Mouse (Mus musculus) hindbrain, embryonic 13.5 days (tissue): Measurements from ENCODE around the gene Tnfrsf12a. TPM values are rescaled to one million over a fixed set of nuclear protein-coding genes. Genes with fewer than 3 reads are reported as not detected.

Source experiments
- ATAC-seq: fragments of 200-750 bp; cut with Nextera tagmentation; 2 replicates; pipeline ENCODE4 v1.8.0; 2017; ENCODE audit warnings: moderate TSS enrichment; ENCODE audit not compliant: low FRiP score
- H3K27ac ChIP-seq: fragments of 300-500 bp; sonication (generic); 2 replicates; pipeline ENCODE4 v1.5.1; 2015; ENCODE audit warnings: inconsistent platforms, mild to moderate bottlenecking, moderate library complexity
- H3K27me3 ChIP-seq: fragments of 300-500 bp; sonication (generic); 2 replicates; pipeline ENCODE4 v1.6.1; 2015; ENCODE audit warnings: mild to moderate bottlenecking, inconsistent platforms
- H3K36me3 ChIP-seq: fragments of 300-500 bp; sonication (generic); 2 replicates; pipeline ENCODE4 v1.6.1; 2015; ENCODE audit warnings: mild to moderate bottlenecking, inconsistent platforms
- H3K4me1 ChIP-seq: fragments of 300-500 bp; sonication (generic); replicated peaks from 2 replicates; pipeline ENCODE4 v1.6.1; 2015; ENCODE audit warnings: inconsistent platforms
- H3K4me2 ChIP-seq: fragments of 300-500 bp; sonication (generic); 2 replicates; pipeline ENCODE4 v1.6.1; 2015; ENCODE audit warnings: inconsistent platforms, mild to moderate bottlenecking, moderate library complexity
- H3K4me3 ChIP-seq: fragments of 300-500 bp; sonication (generic); 2 replicates; pipeline ENCODE4 v1.5.1; 2015; ENCODE audit warnings: mild to moderate bottlenecking, inconsistent platforms
- H3K9ac ChIP-seq: fragments of 300-500 bp; sonication (generic); 2 replicates; pipeline ENCODE4 v1.6.1; 2015; ENCODE audit warnings: mild to moderate bottlenecking, inconsistent platforms
- H3K9me3 ChIP-seq: fragments of 300-500 bp; sonication (generic); 2 replicates; pipeline ENCODE4 v1.6.1; 2016; ENCODE audit warnings: inconsistent platforms
- whole genome bisulfite sequencing: fragments of 180-500 bp; shearing (Covaris S2); methylation state at CpG from one replicate; pipeline ENCODE4 v1.1.7; 2015; 5-methylcytosine and 5-hydroxymethylcytosine counted together
- polyA plus RNA-seq: library from polyadenylated mRNA; unstranded; fragments of >200 nt; fragmentation: Nextera tagmentation; extraction: Ambion mirVana; gene quantifications from 2 replicates; pipeline ENCODE4 v1.2.1, GENCODE M21; 2015

The Tnfrsf12a gene
- polyA plus RNA-seq, 1 experiment from 2014 or later: 2.7 TPM

DNA sequence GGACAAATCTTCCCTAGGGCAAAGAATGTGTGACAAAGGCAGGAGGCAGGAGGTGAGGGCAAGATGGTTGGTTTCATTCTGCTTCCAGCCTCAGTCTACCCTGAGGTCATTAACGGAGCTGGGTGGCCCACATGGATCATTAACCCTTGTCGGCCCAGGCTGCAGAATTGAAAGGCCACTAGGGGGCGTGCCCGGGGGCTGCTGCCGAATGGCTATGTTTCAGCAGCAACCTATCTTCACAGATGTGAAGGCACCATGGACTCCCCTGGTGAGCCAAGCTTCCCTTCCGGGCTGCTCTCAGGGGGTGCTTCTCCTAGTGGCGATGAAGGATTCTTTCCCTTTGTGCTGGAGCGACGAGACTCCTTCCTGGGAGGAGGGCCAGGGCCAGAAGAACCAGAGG lies 15.7 kb downstream of the Tnfrsf12a start:
- Histone ChIP-seq H3K36me3 (peaks cover 7% of the 10 kb centered on the region), H3K27ac (no peak overlapping the region), H3K9me3 (no peaks in the 10 kb centered on the region), H3K4me3 (no peak overlapping the region), H3K27me3 (peaks cover 61% of the 10 kb centered on the region), H3K9ac (no peak overlapping the region), H3K4me1 (peaks cover 8% of the 10 kb centered on the region; the same call in 1 of the 2 replicates), H3K4me2 (no peak overlapping the region)
- no peak for ATAC-seq
- WGBS: 3% methylated on average over 9 of the region's 9 CpGs

DNA sequence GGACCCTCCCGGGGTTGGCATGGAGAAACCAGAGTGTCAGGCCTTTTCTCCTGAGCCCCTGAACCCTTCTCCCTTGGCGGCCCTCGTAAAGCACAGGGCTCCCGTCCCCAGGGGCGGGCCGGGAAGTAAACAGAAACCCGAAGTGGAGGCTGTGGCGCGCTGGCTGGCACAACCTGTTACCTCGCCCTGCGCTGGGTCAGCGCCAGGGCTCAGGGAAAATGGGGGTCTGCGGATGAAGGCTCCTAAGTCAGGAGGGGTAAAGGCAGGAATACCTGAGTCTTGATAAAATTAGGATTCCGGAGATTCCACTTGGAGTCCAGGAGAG lies 16.4 kb downstream of the Tnfrsf12a start:
- H3K9me3 ChIP-seq: no peaks in the 10 kb centered on the region
- H3K27ac ChIP-seq: no peak overlapping the region
- H3K36me3 ChIP-seq: peaks cover under 1% of the 10 kb centered on the region; the same call in 1 of the 2 replicates
- no peak overlapping the region for H3K9ac ChIP-seq
- H3K27me3 ChIP-seq: peaks cover 61% of the 10 kb centered on the region
- no peak for ATAC-seq
- no peak overlapping the region for H3K4me2 ChIP-seq
- H3K4me3 ChIP-seq: 0 out of 2 replicates have a peak overlapping the region, but pooled peaks have one; percentile 5
- WGBS: 6% methylated on average over 14 of the region's 14 CpGs
- H3K4me1 ChIP-seq: peaks cover 8% of the 10 kb centered on the region; the same call in 1 of the 2 replicates

DNA sequence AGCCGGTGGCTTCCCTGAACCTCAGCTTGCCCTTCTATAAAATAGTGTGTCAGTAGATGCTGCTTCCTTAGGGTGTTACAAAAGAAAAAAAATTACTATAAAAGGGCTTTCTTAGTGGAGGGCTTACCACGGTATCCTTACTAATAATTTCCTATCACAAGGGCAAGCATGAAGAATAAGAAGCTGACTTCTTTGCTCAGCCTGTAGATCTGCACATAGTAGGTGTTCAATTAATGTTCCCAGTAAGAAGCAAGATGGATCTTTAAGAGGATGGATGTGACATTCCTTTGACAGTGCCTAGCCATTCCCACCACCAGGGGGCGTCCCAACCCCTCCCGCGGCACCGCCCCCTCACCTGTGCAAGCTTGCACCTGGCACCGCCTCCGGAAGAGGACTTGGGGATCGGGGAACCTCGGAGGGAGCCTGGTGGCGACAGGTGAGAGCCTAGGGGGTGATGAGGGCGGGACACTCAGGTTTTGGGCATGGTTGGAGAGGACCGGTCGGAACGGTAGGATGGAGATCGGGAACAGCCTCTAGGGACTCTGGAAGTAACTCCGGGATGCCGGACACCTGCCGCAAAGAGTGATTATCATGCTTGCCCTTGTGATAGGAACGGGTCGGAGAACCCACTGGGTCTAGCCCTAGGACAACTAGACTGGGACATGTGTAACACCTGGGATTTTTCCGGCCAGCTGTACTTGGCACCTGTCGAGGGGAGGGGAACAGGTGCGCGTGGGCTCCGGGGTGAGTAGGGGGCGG lies 17.0 kb downstream of the Tnfrsf12a start, which contains the start of gene Bicdl2:
TSS of gene Bicdl2 (plus strand) at position 390 of the 759 bp plus-strand sequence.
- Histone ChIP-seq H3K27me3 (peaks cover 61% of the 10 kb centered on the region), H3K9me3 (no peaks in the 10 kb centered on the region), H3K4me1 (peaks cover 8% of the 10 kb centered on the region; the same call in 1 of the 2 replicates), H3K27ac (no peak within 1 kb of the TSS), H3K36me3 (no peaks in the 10 kb centered on the region), H3K4me2 (no peak within 1 kb of the TSS), H3K4me3 (0 out of 2 replicates have a peak within 1 kb of the TSS, but pooled peaks have one; percentile 5), H3K9ac (no peak within 1 kb of the TSS)
- no peak for ATAC-seq
- 6% methylated on average over 27 of the region's 27 CpGs for WGBS

DNA sequence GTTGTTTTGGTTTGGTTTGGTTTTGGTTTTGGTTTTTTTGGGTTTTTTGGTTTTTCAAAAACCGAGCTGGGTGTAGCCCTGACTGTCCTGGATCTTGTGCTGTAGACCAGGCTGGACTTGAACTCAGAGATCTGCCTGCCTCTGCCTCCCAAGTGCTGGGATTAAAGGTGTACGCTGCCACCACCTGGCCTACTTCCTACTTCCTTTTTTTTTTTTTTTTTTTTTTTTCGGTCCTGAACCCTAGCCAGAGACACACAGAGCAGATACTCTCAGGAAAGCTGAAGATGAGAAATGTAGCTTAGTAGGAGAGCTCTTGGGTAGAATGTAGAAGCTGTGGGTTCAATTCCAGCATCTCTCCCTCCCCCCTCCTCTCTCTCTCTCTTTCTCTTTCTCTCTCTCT lies 18.8 kb downstream of the Tnfrsf12a start:
- 84% methylated on average over 3 of the region's 3 CpGs for WGBS
- H3K27me3 ChIP-seq: peaks cover 62% of the 10 kb centered on the region
- no peak overlapping the region for H3K4me3 ChIP-seq
- ATAC-seq: no peak
- H3K9me3 ChIP-seq: no peaks in the 10 kb centered on the region
- no peak overlapping the region for H3K4me2 ChIP-seq
- peaks cover 8% of the 10 kb centered on the region; the same call in 1 of the 2 replicates for H3K4me1 ChIP-seq
- H3K9ac ChIP-seq: no peak overlapping the region
- no peak overlapping the region for H3K27ac ChIP-seq
- H3K36me3 ChIP-seq: no peaks in the 10 kb centered on the region

DNA sequence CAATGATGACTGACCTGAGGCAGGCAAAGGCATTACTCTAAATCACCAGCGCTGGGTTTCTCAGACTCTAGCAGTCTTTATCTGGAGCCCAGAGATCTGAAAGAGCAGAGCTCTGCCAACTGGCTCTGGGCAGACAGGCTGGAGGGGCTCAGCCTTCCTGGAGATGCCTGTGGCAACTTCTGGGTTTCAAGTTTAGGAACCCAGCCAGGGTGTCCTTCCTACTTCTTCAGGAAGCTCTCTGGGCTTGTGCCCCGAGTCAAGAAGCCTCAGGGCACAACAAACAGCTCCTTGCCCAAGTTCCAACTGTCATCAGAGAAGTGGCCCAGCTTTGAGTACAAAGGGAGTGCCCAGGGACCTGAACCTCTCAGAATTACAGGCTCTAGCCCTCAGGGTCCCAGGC lies 22.9 kb downstream of the Tnfrsf12a start:
- Histone ChIP-seq H3K9me3 (no peaks in the 10 kb centered on the region), H3K4me3 (no peak overlapping the region), H3K27me3 (peaks cover 22% of the 10 kb centered on the region), H3K4me2 (no peak overlapping the region), H3K9ac (no peak overlapping the region), H3K36me3 (no peaks in the 10 kb centered on the region), H3K27ac (no peak overlapping the region), H3K4me1 (no peaks in the 10 kb centered on the region)
- ATAC-seq: no peak
- WGBS: 72% methylated on average over 2 of the region's 2 CpGs

DNA sequence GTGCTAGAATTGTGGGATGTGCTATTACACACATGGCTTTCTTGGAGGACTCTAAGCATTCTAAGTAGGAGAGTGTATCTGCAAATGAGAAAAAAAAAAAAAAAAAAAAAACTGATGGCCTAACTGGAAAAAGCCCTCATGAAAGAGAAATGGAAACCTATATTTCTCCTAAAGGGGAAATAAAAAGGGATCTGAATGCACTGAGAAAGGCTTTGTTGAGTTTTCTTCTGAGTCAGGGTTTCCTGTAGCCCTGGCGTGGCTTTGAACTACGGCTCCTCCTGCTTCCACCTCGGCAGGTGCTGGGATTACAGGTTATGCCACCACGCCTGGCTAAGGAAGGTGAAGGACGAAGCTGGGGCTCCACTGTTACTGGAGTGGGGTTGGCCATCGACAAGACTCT lies 23.3 kb downstream of the Tnfrsf12a start:
- Histone ChIP-seq H3K27me3 (peaks cover 18% of the 10 kb centered on the region), H3K4me2 (no peak overlapping the region), H3K9me3 (no peaks in the 10 kb centered on the region), H3K27ac (no peak overlapping the region), H3K36me3 (no peaks in the 10 kb centered on the region), H3K9ac (no peak overlapping the region), H3K4me3 (no peak overlapping the region), H3K4me1 (no peaks in the 10 kb centered on the region)
- ATAC-seq: no peak
- 69% methylated on average over 6 of the region's 6 CpGs for WGBS

DNA sequence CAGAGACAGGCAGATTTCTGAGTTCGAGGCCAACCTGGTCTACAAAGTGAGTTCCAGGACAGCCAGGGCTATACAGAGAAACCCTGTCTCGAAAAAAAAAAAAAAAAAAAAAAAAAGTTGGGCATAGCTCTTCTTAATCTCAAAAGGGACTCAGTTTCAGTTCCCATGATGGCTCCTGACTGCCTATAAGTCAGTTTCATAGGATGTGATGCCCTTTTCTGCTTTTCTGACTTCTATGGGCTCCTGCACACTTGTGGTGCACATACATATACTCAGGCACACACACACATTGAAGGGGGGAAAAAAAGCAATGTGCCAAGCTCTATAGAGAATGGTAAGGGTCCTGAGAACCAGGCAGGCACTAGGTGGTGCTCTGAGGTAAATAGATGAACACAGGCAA lies 23.9 kb downstream of the Tnfrsf12a start:
- no peaks in the 10 kb centered on the region for H3K36me3 ChIP-seq
- no peaks in the 10 kb centered on the region for H3K9me3 ChIP-seq
- peaks cover 15% of the 10 kb centered on the region; the same call in 1 of the 2 replicates for H3K27me3 ChIP-seq
- H3K4me3 ChIP-seq: no peak overlapping the region
- ATAC-seq: no peak
- no peak overlapping the region for H3K27ac ChIP-seq
- H3K9ac ChIP-seq: no peak overlapping the region
- WGBS: 85% methylated on average over 2 of the region's 2 CpGs
- H3K4me2 ChIP-seq: no peak overlapping the region
- no peaks in the 10 kb centered on the region for H3K4me1 ChIP-seq

DNA sequence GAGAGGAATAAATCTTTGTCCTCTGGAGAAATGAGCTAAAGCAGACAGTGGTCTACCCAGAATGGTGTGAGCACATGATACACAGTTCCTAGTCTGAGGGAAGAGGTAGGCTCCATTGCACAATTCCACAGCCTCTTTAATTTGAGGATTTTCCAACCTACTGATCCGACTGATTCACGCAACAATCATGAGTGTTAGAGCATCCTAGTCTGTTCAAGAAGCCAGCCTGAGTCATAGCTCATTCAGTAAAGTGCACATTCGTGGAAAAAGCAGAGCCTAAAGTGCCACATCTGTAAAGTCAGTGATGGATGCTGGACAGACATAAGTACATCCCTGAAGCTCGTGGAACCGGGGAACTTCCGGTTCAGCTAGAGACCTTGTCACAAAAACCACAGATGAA lies 25.9 kb downstream of the Tnfrsf12a start:
- H3K4me2 ChIP-seq: no peak overlapping the region
- no peaks in the 10 kb centered on the region for H3K9me3 ChIP-seq
- no peak for ATAC-seq
- no peaks in the 10 kb centered on the region for H3K36me3 ChIP-seq
- H3K9ac ChIP-seq: no peak overlapping the region
- WGBS: 89% methylated on average over 6 of the region's 6 CpGs
- H3K27me3 ChIP-seq: peaks cover 18% of the 10 kb centered on the region
- H3K4me3 ChIP-seq: no peak overlapping the region
- no peaks in the 10 kb centered on the region for H3K4me1 ChIP-seq
- H3K27ac ChIP-seq: no peak overlapping the region

DNA sequence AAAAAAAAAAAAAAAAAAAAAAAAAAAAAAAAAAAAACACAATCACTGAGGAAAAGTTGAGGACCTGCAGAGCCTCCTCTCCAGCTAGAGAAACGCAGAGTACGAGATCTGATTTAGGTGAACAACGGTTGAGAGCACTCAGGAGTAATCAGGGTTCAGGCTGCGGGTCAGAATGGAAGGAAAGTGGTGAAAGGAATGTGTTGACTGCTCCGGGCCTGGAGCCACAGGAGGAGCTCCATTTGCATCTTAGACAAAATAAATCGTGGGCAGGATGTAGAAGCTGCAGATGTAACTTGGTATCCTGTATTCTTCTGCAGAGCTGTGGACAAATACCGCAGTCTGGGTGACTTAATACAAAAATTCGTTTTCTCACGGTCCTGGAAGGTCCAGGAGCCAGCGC lies 31.4 kb downstream of the Tnfrsf12a start:
- 31% methylated on average over 10 of the region's 10 CpGs for WGBS
- Histone ChIP-seq H3K27ac (no peak overlapping the region), H3K27me3 (peaks cover 56% of the 10 kb centered on the region), H3K36me3 (no peaks in the 10 kb centered on the region), H3K9ac (no peak overlapping the region), H3K4me1 (peaks cover 11% of the 10 kb centered on the region), H3K4me3 (no peak overlapping the region), H3K9me3 (no peaks in the 10 kb centered on the region), H3K4me2 (no peak overlapping the region)
- no peak for ATAC-seq

DNA sequence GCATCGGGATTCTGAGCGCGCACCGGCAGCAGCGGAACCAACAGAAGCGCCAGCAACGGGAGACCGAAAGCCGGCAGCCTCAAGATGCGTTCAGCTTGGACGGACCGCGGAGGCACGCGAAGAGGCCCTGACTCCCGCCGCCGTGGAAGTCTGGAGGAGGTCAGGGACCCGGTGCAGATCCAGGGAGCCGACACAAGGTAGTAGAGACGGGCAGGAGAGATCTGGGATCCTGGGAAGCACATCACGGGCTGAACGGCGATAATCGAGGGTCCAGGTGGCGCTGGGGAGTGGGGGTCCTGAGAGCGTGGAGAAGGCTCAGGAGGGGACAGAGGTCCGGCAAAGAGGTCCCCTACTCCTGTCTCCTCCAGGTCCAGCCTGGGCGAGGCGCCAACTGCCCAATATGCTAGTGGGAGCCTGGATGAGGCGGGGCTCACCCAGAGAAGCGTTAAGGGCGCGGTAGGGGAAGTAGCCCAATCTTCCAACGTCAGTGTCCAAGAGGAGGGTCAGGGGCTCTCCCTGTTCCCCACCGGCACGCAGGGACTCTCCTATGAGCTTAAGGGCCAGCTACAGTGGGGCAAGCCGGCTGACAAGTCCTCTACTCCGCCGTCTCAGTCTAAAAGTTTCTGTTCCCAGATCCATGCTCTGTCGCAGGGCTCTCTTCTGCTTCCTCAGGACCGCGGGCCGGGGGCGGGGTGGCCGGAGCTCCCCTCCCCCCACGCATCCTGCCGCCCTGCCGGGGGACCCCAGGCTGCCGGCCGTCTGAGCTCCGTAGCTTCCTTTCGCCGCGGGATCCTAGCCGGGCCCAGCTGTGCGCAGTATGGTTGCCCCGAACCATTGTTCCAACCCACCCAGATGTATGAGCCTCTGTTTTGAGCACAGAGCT lies 32.4 kb downstream of the Tnfrsf12a start, which contains the start of gene Mmp25:
TSS of gene Mmp25 (minus strand) at position 665 of the 883 bp plus-strand sequence.
- Histone ChIP-seq H3K4me3 (peak within 1 kb of the TSS; percentile 42), H3K27me3 (peaks cover 56% of the 10 kb centered on the region), H3K4me1 (peaks cover 11% of the 10 kb centered on the region), H3K4me2 (peak within 1 kb of the TSS; percentile 67), H3K27ac (no peak within 1 kb of the TSS), H3K9me3 (no peaks in the 10 kb centered on the region), H3K9ac (peak within 1 kb of the TSS; percentile 64), H3K36me3 (no peaks in the 10 kb centered on the region)
- WGBS: under 1% methylated on average over 52 of the region's 58 CpGs
- ATAC-seq: 0 out of 2 replicates have a peak, but pooled peaks have one; percentile 46

DNA sequence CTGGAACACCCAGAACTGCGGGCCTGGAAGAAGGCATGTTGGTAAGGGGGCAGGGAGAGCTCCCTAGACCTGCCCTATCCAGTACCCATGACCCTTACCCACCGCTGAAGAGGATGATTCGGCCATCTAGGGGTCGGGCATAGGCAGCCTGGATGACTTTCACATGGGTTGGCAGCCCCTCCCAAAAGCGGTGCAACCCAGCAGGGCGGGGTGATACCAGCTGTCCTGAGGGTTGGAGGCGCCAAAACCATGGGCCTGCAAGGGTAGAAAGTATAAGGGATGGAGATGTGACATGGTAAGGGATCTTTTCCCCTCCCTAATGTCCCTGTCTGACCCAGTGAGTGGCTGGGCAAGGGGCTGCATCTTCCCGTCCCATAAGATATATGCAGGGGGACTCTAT lies 46.0 kb downstream of the Tnfrsf12a start:
- H3K4me2 ChIP-seq: no peak overlapping the region
- no peak overlapping the region for H3K9ac ChIP-seq
- H3K9me3 ChIP-seq: no peaks in the 10 kb centered on the region
- H3K27ac ChIP-seq: no peak overlapping the region
- no peak overlapping the region for H3K4me3 ChIP-seq
- 92% methylated on average over 8 of the region's 8 CpGs for WGBS
- H3K4me1 ChIP-seq: no peaks in the 10 kb centered on the region
- H3K27me3 ChIP-seq: peaks cover 5% of the 10 kb centered on the region; the same call in 1 of the 2 replicates
- no peaks in the 10 kb centered on the region for H3K36me3 ChIP-seq
- ATAC-seq: 0 out of 2 replicates have a peak, but pooled peaks have one; percentile 22
